Mouse (Mus musculus) kidney, embryonic 16.5 days (tissue): ENCODE data around the gene Saxo2. TPM values are rescaled to one million over a fixed set of nuclear protein-coding genes. Genes with fewer than 3 reads are reported as not detected.
A peak's percentile ranks its signal among the peaks of the same experiment; 100 is the strongest.

Experiments used
- ATAC-seq: fragments of 200-750 bp; cut with Nextera tagmentation; 2 replicates; pipeline ENCODE4 v1.8.0; 2017; ENCODE audit warnings: moderate TSS enrichment; ENCODE audit not compliant: low FRiP score, low TSS enrichment
- H3K27ac ChIP-seq: fragments of 300-500 bp; sonication (generic); 2 replicates; pipeline ENCODE4 v1.5.1; 2014; ENCODE audit warnings: low read length
- H3K27me3 ChIP-seq: fragments of 300-500 bp; sonication (generic); 2 replicates; pipeline ENCODE4 v1.6.1; 2014; ENCODE audit warnings: low read length, control low read depth, mixed read lengths; ENCODE audit not compliant: insufficient read depth
- H3K36me3 ChIP-seq: fragments of 300-500 bp; sonication (generic); 2 replicates; pipeline ENCODE4 v1.6.1; 2014; ENCODE audit warnings: low read length, control low read depth, mixed read lengths; ENCODE audit not compliant: insufficient read depth
- H3K4me1 ChIP-seq: fragments of 300-500 bp; sonication (generic); 2 replicates; pipeline ENCODE4 v1.6.1; 2014; ENCODE audit warnings: low read length, control low read depth, mixed read lengths; ENCODE audit not compliant: insufficient read depth
- H3K4me2 ChIP-seq: fragments of 300-500 bp; sonication (generic); replicated peaks from 2 replicates; pipeline ENCODE4 v1.6.1; 2014; ENCODE audit warnings: low read depth, low read length
- H3K4me3 ChIP-seq: fragments of 300-500 bp; sonication (generic); 2 replicates; pipeline ENCODE4 v1.5.1; 2014; ENCODE audit warnings: mild to moderate bottlenecking, low read length
- H3K9ac ChIP-seq: fragments of 300-500 bp; sonication (generic); replicated peaks from 2 replicates; pipeline ENCODE4 v1.6.1; 2014; ENCODE audit warnings: low read length
- H3K9me3 ChIP-seq: fragments of 300-500 bp; sonication (generic); 2 replicates; pipeline ENCODE4 v1.6.1; 2016; ENCODE audit warnings: low read length, control low read depth
- WGBS: fragments of 180-500 bp; shearing (Covaris S2); extraction: QIAGEN DNeasy Blood & Tissue Kit; methylation state at CpG from one replicate; pipeline ENCODE4 v1.1.7; 2014; 5-methylcytosine and 5-hydroxymethylcytosine counted together
- polyA plus RNA-seq: library from polyadenylated mRNA; unstranded; fragments of >200 nt; fragmentation: Nextera tagmentation; extraction: Ambion mirVana; gene quantifications from 2 replicates; pipeline ENCODE4 v1.2.1, GENCODE M21; 2015

Gene Saxo2
- polyA plus RNA-seq, 1 experiment from 2014 or later = 6.8 TPM

GRCm38 (mm10) chr7:82647909-82648308 is 419 bp downstream of the Saxo2 start:
- Histone ChIP-seq H3K4me2 (peak overlapping the region; percentile 66), H3K4me1 (peaks cover 13% of the 10 kb centered on the region), H3K27me3 (no peaks in the 10 kb centered on the region), H3K27ac (no peak overlapping the region), H3K9ac (peak overlapping the region; percentile 80), H3K9me3 (no peaks in the 10 kb centered on the region), H3K4me3 (peak overlapping the region; percentile 81), H3K36me3 (no peaks in the 10 kb centered on the region)
- 33% methylated on average over 4 of the region's 4 CpGs for WGBS
- no peak for ATAC-seq

- Histone ChIP-seq H3K27me3 (no peaks in the 10 kb centered on the region), H3K27ac (no peak overlapping the region), H3K4me3 (no peak overlapping the region), H3K9me3 (no peaks in the 10 kb centered on the region), H3K9ac (no peak overlapping the region), H3K36me3 (no peaks in the 10 kb centered on the region), H3K4me2 (no peak overlapping the region), H3K4me1 (peaks cover 13% of the 10 kb centered on the region)
- no peak for ATAC-seq
- WGBS = 84% methylated on average over 3 of the region's 3 CpGs
Observed at GRCm38 (mm10) chr7:82647183-82647582, 1.1 kb downstream of the Saxo2 start.

DNA sequence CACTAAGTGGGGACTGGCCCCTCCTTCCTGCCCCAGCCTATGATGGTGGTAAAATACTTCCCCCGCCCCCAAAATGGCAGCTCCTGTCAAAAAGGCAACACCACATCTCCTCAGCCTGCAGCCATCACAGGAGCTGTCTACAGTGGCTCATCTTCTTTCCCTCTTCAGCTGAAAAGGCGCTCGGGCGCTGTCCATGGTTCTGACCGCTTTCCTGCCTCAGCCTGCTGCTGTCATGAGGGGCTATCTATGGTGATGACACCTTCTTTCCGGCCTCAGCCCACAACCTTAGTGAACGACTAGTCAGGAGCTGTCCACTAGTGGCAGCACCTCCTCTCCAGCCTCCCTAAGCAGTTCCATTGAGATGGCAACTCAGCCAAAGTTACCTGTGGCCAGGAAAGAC is 23.0 kb downstream of the Saxo2 start:
- H3K36me3 ChIP-seq = no peaks in the 10 kb centered on the region
- 15% methylated on average over 7 of the region's 7 CpGs for WGBS

DNA sequence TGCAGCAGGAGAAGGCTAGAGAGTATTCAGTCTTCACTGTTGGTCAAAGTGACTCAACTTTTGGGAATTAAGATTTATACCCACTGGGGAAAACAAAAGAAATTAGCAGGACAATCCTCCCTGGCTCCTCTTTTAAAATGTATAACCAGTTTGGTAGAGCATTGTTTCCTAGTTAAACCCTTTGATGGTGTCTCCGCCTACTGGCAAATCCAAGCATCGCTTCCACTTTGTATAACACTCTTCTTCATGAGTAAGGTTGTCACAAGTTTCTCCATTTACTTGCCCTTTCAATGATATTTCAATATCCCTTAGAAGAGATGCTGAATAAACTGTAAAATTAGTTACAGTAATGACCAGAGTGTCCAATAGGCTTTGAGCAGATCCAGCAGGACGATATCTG is 38.7 kb downstream of the Saxo2 start:
- Histone ChIP-seq H3K4me2 (no peak overlapping the region), H3K9ac (no peak overlapping the region), H3K9me3 (no peaks in the 10 kb centered on the region), H3K4me3 (no peak overlapping the region), H3K27ac (no peak overlapping the region), H3K4me1 (no peaks in the 10 kb centered on the region), H3K27me3 (no peaks in the 10 kb centered on the region), H3K36me3 (no peaks in the 10 kb centered on the region)
- no peak for ATAC-seq
- 76% methylated on average over 3 of the region's 3 CpGs for WGBS

More for the DNA sequence above, 23.0 kb downstream of the Saxo2 start:
- Histone ChIP-seq H3K4me3 (no peak overlapping the region), H3K4me1 (no peaks in the 10 kb centered on the region), H3K9me3 (no peaks in the 10 kb centered on the region), H3K27me3 (no peaks in the 10 kb centered on the region), H3K4me2 (no peak overlapping the region), H3K27ac (no peak overlapping the region), H3K9ac (no peak overlapping the region)
- ATAC-seq = peak; percentile 57; the same call in 1 of the 2 replicates

- ATAC-seq = no peak
- no peaks in the 10 kb centered on the region for H3K4me1 ChIP-seq
- H3K9ac ChIP-seq = no peak overlapping the region
- H3K27me3 ChIP-seq = no peaks in the 10 kb centered on the region
- H3K27ac ChIP-seq = no peak overlapping the region
- no peaks in the 10 kb centered on the region for H3K36me3 ChIP-seq
- H3K4me2 ChIP-seq = no peak overlapping the region
- no peaks in the 10 kb centered on the region for H3K9me3 ChIP-seq
- 85% methylated on average over 6 of the region's 6 CpGs for WGBS
- no peak overlapping the region for H3K4me3 ChIP-seq
Observed at GRCm38 (mm10) chr7:82605425-82605824, 42.9 kb downstream of the Saxo2 start.

- Histone ChIP-seq H3K4me3 (no peak overlapping the region), H3K4me2 (no peak overlapping the region), H3K36me3 (no peaks in the 10 kb centered on the region), H3K27me3 (no peaks in the 10 kb centered on the region), H3K27ac (no peak overlapping the region), H3K9ac (no peak overlapping the region), H3K4me1 (no peaks in the 10 kb centered on the region), H3K9me3 (no peaks in the 10 kb centered on the region)
- WGBS = 70% methylated on average over 4 of the region's 4 CpGs
- ATAC-seq = no peak
Observed at GRCm38 (mm10) chr7:82602008-82602407, 46.3 kb downstream of the Saxo2 start.

DNA sequence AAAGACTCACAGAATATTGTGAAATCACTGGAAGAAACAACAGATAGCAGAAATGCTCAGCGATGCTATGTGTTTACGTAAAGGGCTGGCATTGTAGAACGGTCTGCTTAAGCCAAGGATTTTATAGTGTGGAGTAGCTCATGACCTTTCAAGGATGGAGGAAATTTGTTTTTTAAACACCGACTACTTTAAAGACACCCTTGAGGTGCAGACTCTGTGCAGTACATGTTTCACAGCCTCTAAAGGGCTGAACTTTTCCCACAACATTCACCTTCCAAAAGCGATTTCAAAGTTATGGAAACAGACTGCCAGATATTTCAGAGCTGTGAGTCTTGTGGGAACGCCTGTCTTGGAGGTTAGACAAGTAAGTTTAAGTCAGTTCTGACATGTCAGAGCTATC is 57.4 kb downstream of the Saxo2 start:
- Histone ChIP-seq H3K4me1 (no peaks in the 10 kb centered on the region), H3K36me3 (no peaks in the 10 kb centered on the region), H3K4me2 (no peak overlapping the region), H3K27me3 (no peaks in the 10 kb centered on the region), H3K27ac (no peak overlapping the region), H3K4me3 (no peak overlapping the region), H3K9ac (no peak overlapping the region), H3K9me3 (no peaks in the 10 kb centered on the region)
- no peak for ATAC-seq
- 81% methylated on average over 6 of the region's 6 CpGs for WGBS

Other genes starting within 250 kb of the Saxo2 start
- 20.2 and 20.3 TPM in 2 replicates for gene Efl1, start 86 bp upstream of the Saxo2 start, polyA plus RNA-seq
- 9.9 and 10.5 TPM in 2 replicates for gene Mex3b, start 218.8 kb upstream of the Saxo2 start, polyA plus RNA-seq